Mouse (Mus musculus): ENCODE measurements around the gene Yy2. TPM values are rescaled to one million over a fixed set of nuclear protein-coding genes. Genes with fewer than 3 reads are reported as not detected.
A peak's percentile ranks its signal among the peaks of the same experiment; 100 is the strongest.

Gene Yy2
- 1 to 10 TPM; 1.5 to 2.8 TPM for total RNA-seq (2021)
- long read RNA-seq, experiment 1, result 0 reads
- long read RNA-seq, experiment 2, result 0 reads

DNA sequence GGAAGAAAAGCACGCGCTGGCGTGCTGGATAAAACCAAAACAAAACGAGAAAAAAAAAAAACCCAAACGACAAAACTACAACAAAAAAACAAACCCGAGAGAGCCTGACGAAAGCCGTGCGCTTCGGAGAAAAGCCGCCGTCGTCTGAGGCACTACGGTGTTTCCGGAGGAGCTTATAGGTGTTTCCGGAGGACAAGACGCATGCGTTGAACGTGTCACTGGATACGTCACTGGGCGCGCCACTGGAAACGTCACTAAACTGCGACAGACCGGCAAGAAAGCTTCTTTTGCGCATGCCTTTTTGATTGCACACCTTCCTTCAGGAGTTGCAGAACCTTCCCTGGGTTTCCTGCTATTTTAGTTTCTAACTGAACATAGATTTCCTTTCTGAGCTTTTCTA is at the start of gene Yy2:
Yy2 (minus strand) TSS at position 146 of the 400 bp plus-strand sequence.
- no peak for DNase-seq (ENCODE audit: low spot score in 2 of 2)

- no peak for DNase-seq (ENCODE audit: low spot score in 2 of 2)
These were observed 44.1 kb upstream of the Yy2 start for GRCm38 (mm10) chrX:157612894-157613293.

GRCm38 (mm10) chrX:157601450-157601849 is 32.7 kb upstream of the Yy2 start:
- DNase-seq (ENCODE audit: low spot score in 2 of 2), result no peak

- peak; percentile 30 to 35 for DNase-seq (ENCODE audit: low spot score in 2 of 2)
These were observed 29.6 kb upstream of the Yy2 start, which contains the start of gene Mbtps2 for GRCm38 (mm10) chrX:157598186-157598996. TSS of gene Mbtps2 (minus strand) at chrX:157598715.

GRCm38 (mm10) chrX:157597585-157598185 is 28.9 kb upstream of the Yy2 start:
- DNase-seq (ENCODE audit: low spot score in 2 of 2), result no peak

DNA sequence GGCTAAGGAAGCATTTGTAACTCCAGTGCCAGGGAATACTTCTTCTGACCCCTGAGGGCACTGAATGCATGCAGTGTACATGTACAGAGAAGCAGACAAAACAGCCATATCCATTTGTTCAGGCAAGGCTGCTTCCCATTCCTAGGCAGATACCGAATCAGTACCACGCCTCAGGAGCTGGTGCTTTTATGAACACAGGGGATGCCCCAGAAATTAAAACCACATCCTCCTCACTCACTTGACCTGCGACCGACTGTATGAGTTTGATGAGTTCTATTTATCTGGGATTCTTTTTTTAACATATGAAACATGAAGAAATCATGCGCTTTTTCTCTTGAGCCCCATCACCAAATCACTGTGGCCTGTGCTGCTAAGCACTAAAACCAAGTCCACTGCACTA is 28.0 kb upstream of the Yy2 start:
- no peak for DNase-seq (ENCODE audit: low spot score in 2 of 2)

DNA sequence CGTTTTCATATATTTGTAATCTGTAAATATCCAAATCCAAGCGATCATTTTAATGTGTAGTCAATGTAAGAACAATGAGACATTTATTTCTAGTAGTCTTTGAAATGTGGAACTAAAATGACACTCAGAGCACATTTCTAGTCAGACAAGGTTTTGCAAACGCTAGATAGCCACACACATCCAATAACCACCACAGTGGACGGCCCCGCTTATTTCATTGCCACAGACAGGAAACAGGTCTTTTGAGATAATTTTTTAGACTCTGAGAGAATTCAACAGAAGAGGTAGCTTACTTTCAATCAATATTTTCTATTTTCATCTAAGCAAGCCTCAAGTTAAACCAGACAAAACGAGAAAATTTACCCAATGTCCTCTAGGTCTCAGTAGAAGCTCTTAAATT is 27.1 kb upstream of the Yy2 start:
- DNase-seq (ENCODE audit: low spot score in 2 of 2), result no peak

- DNase-seq (ENCODE audit: low spot score in 2 of 2), result no peak
These were observed 25.8 kb upstream of the Yy2 start for GRCm38 (mm10) chrX:157594606-157595005.

GRCm38 (mm10) chrX:157587001-157587400 is 18.2 kb upstream of the Yy2 start:
- no peak for DNase-seq (ENCODE audit: low spot score in 2 of 2)

- DNase-seq (ENCODE audit: low spot score in 2 of 2), result no peak
These were observed 17.6 kb upstream of the Yy2 start for GRCm38 (mm10) chrX:157586397-157586796.

DNA sequence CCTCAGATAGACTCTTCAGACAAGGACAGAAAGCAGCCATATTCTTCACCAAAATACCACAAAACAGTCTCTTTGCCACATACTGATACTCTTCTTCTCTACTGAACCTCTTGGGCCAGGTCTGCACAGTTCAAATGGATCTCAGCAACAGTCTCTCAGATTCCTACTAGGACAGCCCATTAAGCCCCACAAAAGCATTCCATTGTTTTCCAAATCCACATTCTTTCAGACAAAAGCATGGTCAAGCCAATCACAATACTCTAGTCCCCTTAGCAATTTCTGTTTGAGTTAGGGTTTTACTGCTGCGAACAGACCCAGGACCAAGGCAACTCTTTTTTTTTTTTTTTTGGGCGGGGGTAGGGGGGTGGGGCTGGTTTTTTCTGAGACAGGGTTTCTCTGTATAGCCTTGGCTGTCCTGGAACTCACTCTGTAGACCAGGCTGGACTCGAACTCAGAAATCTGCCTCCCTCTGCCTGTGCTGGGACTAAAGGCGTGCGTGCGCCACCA is 10.4 kb upstream of the Yy2 start:
- DNase-seq (ENCODE audit: low spot score in 2 of 2), result no peak

- no peak for DNase-seq (ENCODE audit: low spot score in 2 of 2)
These were observed 5.9 kb upstream of the Yy2 start for GRCm38 (mm10) chrX:157574683-157575082.

DNA sequence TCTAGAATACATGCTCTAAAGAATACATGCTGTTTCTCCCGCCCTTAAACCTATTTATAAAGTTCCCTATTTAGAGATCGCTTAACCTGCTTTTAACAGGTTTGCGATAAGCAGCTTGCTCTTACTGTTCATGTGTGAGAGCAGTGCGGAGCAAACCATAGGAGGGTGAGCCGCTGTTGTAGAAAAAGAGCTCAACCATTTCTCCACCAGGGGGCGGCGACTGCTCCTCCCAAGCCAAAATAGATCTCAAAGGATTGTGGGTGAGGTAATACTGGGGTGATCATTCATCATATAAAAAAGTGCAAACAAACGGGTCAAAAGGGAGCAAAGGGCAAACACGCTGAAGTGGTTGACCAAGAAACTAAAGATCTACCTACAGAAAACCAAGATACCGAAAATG is 5.0 kb downstream of the Yy2 start:
- no peak for DNase-seq (ENCODE audit: low spot score in 2 of 2)

DNA sequence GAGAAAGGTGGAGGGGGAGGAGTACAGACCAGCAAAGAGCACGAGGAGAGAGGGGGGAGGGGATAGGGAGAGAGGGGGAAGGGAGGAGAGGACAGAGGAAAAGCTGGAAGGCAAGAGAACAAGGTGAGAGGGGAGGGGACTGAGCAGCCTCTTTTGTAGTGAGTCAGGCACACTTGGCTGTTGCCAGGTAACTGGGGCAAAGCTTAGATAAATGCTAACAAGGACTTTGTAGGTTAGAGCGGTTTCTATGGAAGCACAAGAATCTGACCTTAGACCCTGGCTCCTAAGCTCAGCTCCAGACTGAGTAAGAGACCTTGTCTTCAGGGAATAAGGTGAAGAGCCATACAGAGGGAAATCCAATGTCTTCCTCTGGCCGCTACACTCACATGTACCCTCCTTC is 21.7 kb downstream of the Yy2 start:
- no peak for DNase-seq (ENCODE audit: low spot score in 2 of 2)

Other genes with a start within 250 kb of the Yy2 start
- gene Phex, start 153.7 kb downstream of the Yy2 start, total RNA-seq (2021), result under 1 TPM; 0.59 to 0.70 TPM
- 10 to 100 TPM; 26.0 to 27.3 TPM for gene Sms, start 76.7 kb downstream of the Yy2 start, total RNA-seq (2021)
- 10 to 100 TPM; 29.5 to 35.1 TPM for gene Mbtps2, start 29.7 kb upstream of the Yy2 start, total RNA-seq (2021)
- gene Smpx, start 129.9 kb upstream of the Yy2 start, total RNA-seq (2021), result 10 to 100 TPM; 20.2 to 30.5 TPM
- not detected for gene Klhl34, start 249.4 kb upstream of the Yy2 start, total RNA-seq (2021)

Measured in adrenal gland, postnatal 4 days (tissue).